Mouse (Mus musculus): ENCODE results near the gene Dner.

DNA sequence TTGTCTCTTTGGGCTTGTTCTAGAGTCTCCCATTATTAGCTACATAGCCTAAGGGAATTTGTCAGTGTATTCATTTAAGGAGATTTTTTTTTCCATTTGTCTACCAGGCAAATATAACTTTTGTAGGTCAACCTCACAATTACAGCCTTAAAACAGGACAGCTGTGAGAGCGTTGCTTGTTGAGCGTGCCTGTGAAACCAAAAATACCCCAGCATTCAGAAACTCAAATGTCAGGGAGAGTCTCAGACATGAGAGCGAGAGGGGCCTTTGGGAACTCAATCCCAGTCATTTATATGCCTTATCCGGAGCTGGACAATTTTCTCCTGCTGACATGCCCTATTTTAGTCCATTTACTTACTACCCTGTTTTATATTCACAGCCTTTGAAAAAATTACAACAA is 134.6 kb downstream of the Dner start:
- TF ChIP-seq HCFC1 (IDR thresholded peaks at IDR 0.05; ENCODE audit: borderline replicate concordance, insufficient read depth, low read length) = no peak
- TF ChIP-seq ZNF384 (IDR thresholded peaks at IDR 0.05; ENCODE audit: low read depth, low read length) = no peak
- no peak for TF ChIP-seq CHD2 (IDR thresholded peaks at IDR 0.05; ENCODE audit: low read depth, low read length)
- TF ChIP-seq MAFK (IDR thresholded peaks at IDR 0.05; ENCODE audit: insufficient read depth, low read depth, low read length) = no peak
- TF ChIP-seq ZC3H11A (IDR thresholded peaks at IDR 0.05; ENCODE audit: borderline replicate concordance, low read depth, low read length) = no peak

Measured in ES-E14 (cell line).